Mouse (Mus musculus) embryonic fibroblast, embryonic 13.5 days (primary cell): ENCODE results near the gene B3gnt3.

Source experiments
- CTCF ChIP-seq: IDR thresholded peaks from 2 replicates; pipeline ENCODE4 v1.5.1; 2011; ENCODE audit warnings: mild to moderate bottlenecking, control low read depth, low read length, moderate library complexity, borderline replicate concordance; ENCODE audit not compliant: insufficient read depth
- POLR2A ChIP-seq: IDR thresholded peaks from 2 replicates; pipeline ENCODE4 v1.6.1; 2011; ENCODE audit warnings: low read depth, mild to moderate bottlenecking, control low read depth, low read length, moderate library complexity

DNA sequence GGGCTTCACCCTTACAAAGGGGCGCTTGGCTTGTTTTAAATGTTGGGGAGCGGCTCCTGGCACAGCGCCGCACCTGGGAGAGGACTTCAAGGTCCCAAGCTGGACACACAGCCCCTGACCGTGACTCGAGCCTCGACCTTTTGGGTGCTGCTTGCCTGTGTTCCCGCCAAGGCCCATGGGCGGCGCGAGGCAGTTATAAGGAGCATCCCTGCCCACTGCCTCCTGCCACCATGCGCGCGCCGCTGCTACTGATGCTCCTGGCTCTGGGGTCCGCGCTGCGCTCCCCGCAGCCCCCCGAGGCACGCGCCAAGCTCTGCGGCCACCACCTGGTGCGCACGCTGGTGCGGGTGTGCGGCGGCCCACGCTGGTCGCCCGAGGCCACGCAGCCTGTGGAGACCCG, 12.6 kb downstream of the B3gnt3 start, which contains the start of gene Insl3:
- no peak for TF ChIP-seq CTCF
- no peak for TF ChIP-seq POLR2A
